Mouse (Mus musculus) G1E (cell line): ENCODE measurements around the gene Adra2a.

Experiments
- CTCF ChIP-seq: IDR thresholded peaks from 2 replicates; pipeline ENCODE4 v1.5.1; 2012; ENCODE audit warnings: low read depth, low read length, inconsistent platforms, mixed read lengths
- GATA2 ChIP-seq: IDR thresholded peaks from 2 replicates; pipeline ENCODE4 v1.6.1; 2012; ENCODE audit warnings: low read depth, low read length, inconsistent platforms, borderline replicate concordance
- TAL1 ChIP-seq: conservative IDR thresholded peaks from 2 replicates; pipeline ENCODE4 v1.6.1; 2012; ENCODE audit warnings: low read depth, low read length, inconsistent platforms, mixed read lengths

DNA sequence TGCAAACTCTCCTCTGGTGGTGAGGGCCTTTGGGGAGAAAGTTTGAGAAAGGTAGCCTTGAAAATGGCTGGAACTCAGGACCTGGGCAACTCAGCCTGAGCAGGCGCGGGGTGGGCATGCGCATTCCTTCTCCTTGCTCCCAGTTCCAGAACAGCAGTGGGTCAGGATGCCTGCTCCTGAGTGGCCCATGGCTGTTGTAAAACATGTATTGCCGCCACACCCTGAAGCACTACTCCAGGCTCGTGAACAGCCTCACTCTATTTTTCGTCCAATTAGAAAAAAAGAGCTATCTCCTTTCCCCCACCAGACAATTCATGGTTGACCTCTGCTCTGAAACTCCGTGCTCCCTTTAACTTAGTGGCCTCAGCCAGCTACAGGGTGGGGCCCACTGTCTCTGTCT is 24.5 kb downstream of the Adra2a start:
- TF ChIP-seq CTCF = no peak
- no peak for TF ChIP-seq TAL1
- TF ChIP-seq GATA2 = no peak
